Mouse (Mus musculus) lung, embryonic 16.5 days (tissue): ENCODE measurements around the gene Dnm1l. TPM values are rescaled to one million over a fixed set of nuclear protein-coding genes. Genes with fewer than 3 reads are reported as not detected.
"Not testable (repeated sequence)": the region's sequence is repeated elsewhere in the genome, so short reads cannot be mapped to it uniquely, and the experiment has no call there.

Experiments used
- ATAC-seq: fragments of 200-750 bp; cut with Nextera tagmentation; 2 replicates; pipeline ENCODE4 v1.8.0; 2017; ENCODE audit warnings: low read depth, mild to moderate bottlenecking, moderate library complexity
- H3K27ac ChIP-seq: fragments of 300-500 bp; sonication (generic); 2 replicates; pipeline ENCODE4 v1.5.1; 2014; ENCODE audit warnings: mild to moderate bottlenecking, control low read depth, low read length
- H3K27me3 ChIP-seq: fragments of 300-500 bp; sonication (generic); 2 replicates; pipeline ENCODE4 v1.6.1; 2014; ENCODE audit warnings: low read depth, low read length, mixed read lengths; ENCODE audit not compliant: control insufficient read depth, insufficient read depth
- H3K36me3 ChIP-seq: fragments of 300-500 bp; sonication (generic); 2 replicates; pipeline ENCODE4 v1.6.1; 2014; ENCODE audit warnings: low read length; ENCODE audit not compliant: control insufficient read depth, insufficient read depth
- H3K4me1 ChIP-seq: fragments of 300-500 bp; sonication (generic); replicated peaks from 2 replicates; pipeline ENCODE4 v1.6.1; 2014; ENCODE audit warnings: low read length, mixed read lengths; ENCODE audit not compliant: control insufficient read depth, insufficient read depth
- H3K4me2 ChIP-seq: fragments of 300-500 bp; sonication (generic); 2 replicates; pipeline ENCODE4 v1.6.1; 2014; ENCODE audit warnings: low read depth, low read length, control low read depth
- H3K4me3 ChIP-seq: fragments of 300-500 bp; sonication (generic); 2 replicates; pipeline ENCODE4 v1.5.1; 2014; ENCODE audit warnings: mild to moderate bottlenecking, low read length, control low read depth
- H3K9ac ChIP-seq: fragments of 300-500 bp; sonication (generic); 2 replicates; pipeline ENCODE4 v1.6.1; 2014; ENCODE audit warnings: low read length, control low read depth
- H3K9me3 ChIP-seq: fragments of 300-500 bp; sonication (generic); 2 replicates; pipeline ENCODE4 v1.6.1; 2016; ENCODE audit warnings: low read length; ENCODE audit not compliant: control insufficient read depth
- WGBS: fragments of 180-500 bp; shearing (Covaris S2); extraction: QIAGEN DNeasy Blood & Tissue Kit; methylation state at CpG from one replicate; pipeline ENCODE4 v1.1.7; 2014; 5-methylcytosine and 5-hydroxymethylcytosine counted together
- polyA plus RNA-seq: library from polyadenylated mRNA; unstranded; fragments of >200 nt; fragmentation: Nextera tagmentation; extraction: Ambion mirVana; gene quantifications from 2 replicates; pipeline ENCODE4 v1.2.1, GENCODE M21; 2015

The Dnm1l gene
- polyA plus RNA-seq: 52.5 and 54.7 TPM in 2 replicates

DNA sequence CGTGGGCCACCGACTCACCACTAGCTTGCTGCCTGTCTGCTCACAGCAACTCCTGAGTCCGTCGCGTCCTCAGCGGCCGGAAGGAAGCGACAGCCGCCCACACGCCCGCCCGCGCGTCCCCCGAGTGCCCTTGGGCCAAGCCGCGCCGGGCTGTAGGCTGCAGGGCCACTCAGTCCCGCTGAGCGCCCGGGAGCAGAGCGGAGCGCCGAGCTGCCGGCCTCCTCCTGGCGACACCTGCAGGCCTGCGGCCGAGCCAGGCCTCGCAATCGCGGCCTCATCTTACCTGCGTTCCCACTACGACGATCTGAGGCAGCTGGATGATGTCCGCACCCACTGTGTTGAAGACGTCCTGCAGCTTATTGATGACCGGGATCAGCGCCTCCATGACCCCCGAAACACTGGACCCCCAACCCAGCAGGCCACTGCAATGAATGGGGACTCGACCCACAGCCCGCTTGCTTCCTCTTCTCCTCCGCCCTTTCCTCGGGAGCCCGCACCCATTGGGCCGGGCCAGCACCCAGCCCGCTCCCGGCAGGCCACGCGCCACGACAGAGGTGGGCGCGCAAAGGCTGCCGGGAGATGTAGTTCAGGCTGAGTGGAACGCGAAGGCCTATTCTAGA, at the start of gene Dnm1l:
Gene Dnm1l (minus strand): TSS at position 479 of the 620 bp plus-strand sequence.
- peak; percentile 100 for ATAC-seq
- H3K4me2 ChIP-seq: peak within 1 kb of the TSS; percentile 82
- peak within 1 kb of the TSS; percentile 95 for H3K27ac ChIP-seq
- 0 out of 2 replicates have a peak, but pooled peaks cover 1% of the 10 kb centered on the region for H3K36me3 ChIP-seq
- peak within 1 kb of the TSS; percentile 93 for H3K4me3 ChIP-seq
- no peaks in the 10 kb centered on the region for H3K27me3 ChIP-seq
- H3K9ac ChIP-seq: peak within 1 kb of the TSS; percentile 93
- peaks cover 6% of the 10 kb centered on the region; the same call in 1 of the 2 replicates for H3K4me1 ChIP-seq
- under 1% methylated on average over 54 of the region's 55 CpGs for WGBS
- no peaks in the 10 kb centered on the region for H3K9me3 ChIP-seq

DNA sequence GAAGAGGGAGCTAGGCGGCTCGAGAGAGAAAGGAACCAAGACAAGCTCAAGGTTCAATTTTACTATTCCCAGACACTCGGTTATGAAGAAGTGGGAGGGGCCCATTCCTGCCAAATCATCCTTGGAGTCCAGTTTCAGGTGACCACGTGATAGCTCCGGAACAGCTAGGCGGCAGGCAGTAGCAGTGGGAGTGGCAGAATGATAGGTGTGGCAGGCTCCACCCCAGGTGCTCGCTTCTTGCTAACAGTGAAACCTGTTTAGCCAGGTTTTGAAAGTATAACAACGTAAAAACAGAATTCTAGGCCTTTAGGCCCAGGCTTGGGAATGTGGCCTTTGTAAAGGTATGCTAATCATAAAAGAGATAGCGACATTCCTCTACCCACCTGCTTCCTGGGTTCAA, 8.5 kb upstream of the Dnm1l start:
- H3K4me1 ChIP-seq, ATAC-seq, H3K9ac ChIP-seq, H3K27ac ChIP-seq, H3K4me3 ChIP-seq, H3K27me3 ChIP-seq, H3K4me2 ChIP-seq, H3K9me3 ChIP-seq, H3K36me3 ChIP-seq: not testable (repeated sequence)
- WGBS: 45% methylated on average over 8 of the region's 9 CpGs

DNA sequence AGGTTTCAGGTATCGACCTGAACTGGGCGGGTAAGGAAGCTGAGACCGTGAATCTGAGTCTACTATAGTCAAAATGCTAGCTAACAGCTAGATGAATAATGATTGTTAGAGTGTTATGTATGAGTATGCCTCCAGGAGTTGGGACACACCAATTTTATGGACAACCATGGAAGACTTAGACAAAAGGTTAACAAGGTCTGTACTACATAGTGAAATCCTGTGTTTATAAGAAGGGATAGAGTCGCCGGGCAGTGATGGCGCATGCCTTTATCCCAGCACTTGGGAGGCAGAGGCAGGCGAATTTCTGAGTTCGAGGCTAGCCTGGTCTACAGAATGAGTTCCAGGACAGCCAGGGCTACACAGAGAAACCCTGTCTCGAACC, 333 bp upstream of the Dnm1l start:
- not testable (repeated sequence) for ATAC-seq, H3K36me3 ChIP-seq, H3K4me1 ChIP-seq, H3K9me3 ChIP-seq, H3K27ac ChIP-seq, H3K27me3 ChIP-seq
- Histone ChIP-seq H3K4me3 (peak overlapping the region; percentile 93), H3K4me2 (peak overlapping the region; percentile 82), H3K9ac (peak overlapping the region; percentile 93)
- WGBS: 51% methylated on average over 9 of the region's 9 CpGs

DNA sequence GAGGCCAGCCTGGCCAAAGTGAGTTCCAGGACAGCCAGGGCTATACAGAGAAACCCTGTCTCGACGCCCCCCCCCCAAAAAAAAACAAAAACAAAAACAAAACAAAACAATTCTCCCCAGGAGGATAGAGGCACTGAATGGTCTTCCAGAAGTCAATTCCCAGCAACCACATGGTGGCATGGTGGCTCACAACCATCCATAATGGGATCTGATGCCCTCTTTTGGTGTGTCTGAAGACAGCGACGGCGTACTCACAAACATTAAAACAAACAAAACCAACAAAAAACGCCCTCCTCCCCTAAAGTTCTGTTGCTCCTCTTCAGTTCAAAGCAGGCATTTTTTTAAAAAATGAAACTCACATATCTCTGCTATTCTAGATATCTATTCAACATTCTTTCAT, 851 bp downstream of the Dnm1l start:
- no peak for ATAC-seq

DNA sequence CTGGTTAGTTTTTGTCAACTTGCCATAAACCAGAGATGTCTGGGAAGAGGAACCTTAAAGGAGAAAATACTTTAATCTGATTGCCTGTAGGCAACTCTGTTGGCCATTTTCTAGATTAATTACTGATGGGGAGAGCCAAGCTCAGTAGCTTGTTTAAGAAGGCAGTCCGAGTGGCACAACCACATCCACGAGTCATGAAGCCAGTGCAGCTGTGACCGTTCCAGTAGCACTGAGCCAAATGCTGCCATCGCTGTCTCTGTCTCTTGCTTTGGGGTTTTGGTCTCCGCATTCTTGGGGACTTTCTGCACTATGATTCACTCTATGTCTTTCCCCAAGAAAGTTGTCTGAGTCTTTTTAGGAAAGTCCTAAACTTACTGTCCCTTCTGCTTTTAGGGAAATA, 12.3 kb downstream of the Dnm1l start:
- no peak for ATAC-seq
- Histone ChIP-seq H3K4me1 (no peaks in the 10 kb centered on the region), H3K4me3 (no peak overlapping the region), H3K9ac (no peak overlapping the region), H3K36me3 (peaks cover 2% of the 10 kb centered on the region; the same call in 1 of the 2 replicates), H3K4me2 (no peak overlapping the region), H3K27ac (no peak overlapping the region; the same call in 1 of the 2 replicates), H3K9me3 (no peaks in the 10 kb centered on the region), H3K27me3 (no peaks in the 10 kb centered on the region)
- WGBS: 86% methylated on average over 5 of the region's 5 CpGs

More for the DNA sequence above, 851 bp downstream of the Dnm1l start:
- H3K9me3 ChIP-seq: no peaks in the 10 kb centered on the region
- H3K4me2 ChIP-seq: peak overlapping the region; percentile 82
- WGBS: 1% methylated on average over 6 of the region's 6 CpGs
- H3K9ac ChIP-seq: peak overlapping the region; percentile 93
- H3K27me3 ChIP-seq: no peaks in the 10 kb centered on the region
- H3K4me3 ChIP-seq: peak overlapping the region; percentile 93
- peak overlapping the region; percentile 95; the same call in 1 of the 2 replicates for H3K27ac ChIP-seq
- H3K36me3 ChIP-seq: peaks cover 2% of the 10 kb centered on the region; the same call in 1 of the 2 replicates
- peaks cover 6% of the 10 kb centered on the region; the same call in 1 of the 2 replicates for H3K4me1 ChIP-seq

DNA sequence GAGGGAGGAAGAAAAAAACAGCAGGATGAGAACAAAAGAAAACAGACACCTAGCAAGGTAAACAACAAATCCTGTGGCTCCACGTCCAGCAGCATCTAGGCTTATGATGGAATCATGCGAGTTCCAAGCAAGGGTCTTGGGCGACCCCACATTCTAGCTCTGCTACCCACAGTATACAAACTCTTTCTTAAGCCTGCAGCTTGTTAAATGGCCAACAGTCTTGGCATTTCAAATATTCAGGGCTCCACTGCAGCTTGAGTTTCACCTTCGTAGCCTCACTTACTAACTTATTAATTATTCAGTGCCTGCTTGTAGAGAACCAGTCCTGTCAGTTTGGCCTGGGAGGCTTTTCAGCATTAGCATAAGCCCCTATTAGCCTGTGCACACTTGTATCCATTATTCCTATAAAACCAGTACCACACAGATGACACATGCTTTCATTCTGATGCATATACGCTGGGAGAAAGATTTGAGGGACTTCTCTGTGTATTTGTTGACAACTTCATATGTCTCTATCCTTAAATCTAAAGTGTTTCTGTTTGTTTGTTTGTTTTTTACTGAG, 32.9 kb downstream of the Dnm1l start:
- H3K27ac ChIP-seq: no peak overlapping the region
- WGBS: 73% methylated on average over 5 of the region's 5 CpGs
- H3K9me3 ChIP-seq: no peaks in the 10 kb centered on the region
- no peak for ATAC-seq
- H3K4me1 ChIP-seq: no peaks in the 10 kb centered on the region
- H3K27me3 ChIP-seq: no peaks in the 10 kb centered on the region
- H3K4me2 ChIP-seq: no peak overlapping the region
- H3K4me3 ChIP-seq: no peak overlapping the region
- peaks cover 11% of the 10 kb centered on the region for H3K36me3 ChIP-seq
- no peak overlapping the region for H3K9ac ChIP-seq

DNA sequence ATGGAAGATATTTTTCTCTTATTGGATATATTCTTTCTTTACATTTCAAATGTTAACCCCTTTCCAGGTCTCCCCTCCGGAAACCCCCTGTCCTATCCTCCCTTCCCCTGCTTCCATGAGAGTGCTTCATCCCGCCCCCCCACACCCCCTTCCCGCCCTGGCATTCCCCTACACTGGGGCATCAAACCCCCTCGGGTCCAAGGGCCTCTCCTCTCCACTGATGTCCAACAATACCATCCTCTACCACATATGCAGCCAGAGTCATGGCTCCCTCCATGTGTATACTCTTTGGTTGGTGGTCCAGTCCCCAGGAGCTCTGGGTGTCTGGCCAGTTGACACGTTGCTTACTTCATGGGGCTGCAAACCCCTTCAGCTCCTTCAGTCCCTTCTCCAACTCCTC, 47.4 kb downstream of the Dnm1l start:
- no peak for ATAC-seq

DNA sequence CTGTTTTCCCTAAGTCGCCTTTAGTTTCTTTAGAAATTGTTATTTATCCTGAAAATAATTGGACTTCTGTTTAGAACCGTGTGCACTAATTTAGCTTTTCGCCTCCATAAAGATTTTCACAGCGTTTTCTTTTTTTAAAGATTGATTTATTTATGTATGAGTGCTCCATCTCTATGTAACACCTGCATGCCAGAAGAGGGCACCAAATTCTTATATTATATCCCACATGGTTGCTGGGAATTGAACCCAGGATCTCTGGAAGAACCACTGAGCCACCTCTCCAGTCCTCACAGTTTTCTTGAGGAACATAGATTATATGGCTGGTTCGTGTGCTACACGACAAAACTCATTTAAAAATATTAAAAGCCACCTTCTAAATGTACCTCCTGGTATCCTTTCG, 54.9 kb downstream of the Dnm1l start:
- Histone ChIP-seq H3K9me3 (no peaks in the 10 kb centered on the region), H3K36me3 (peaks cover 13% of the 10 kb centered on the region), H3K27me3 (no peaks in the 10 kb centered on the region), H3K9ac (peak overlapping the region; percentile 75), H3K4me3 (peak overlapping the region; percentile 64), H3K27ac (peak overlapping the region; percentile 99; the same call in 1 of the 2 replicates), H3K4me1 (peaks cover 14% of the 10 kb centered on the region), H3K4me2 (peak overlapping the region; percentile 73)
- no peak for ATAC-seq
- 12% methylated on average over 7 of the region's 7 CpGs for WGBS

More for the DNA sequence above, 47.4 kb downstream of the Dnm1l start:
- Histone ChIP-seq H3K4me2 (no peak overlapping the region), H3K4me1 (no peaks in the 10 kb centered on the region), H3K36me3 (peaks cover 26% of the 10 kb centered on the region), H3K27me3 (no peaks in the 10 kb centered on the region), H3K4me3 (no peak overlapping the region), H3K9ac (no peak overlapping the region), H3K9me3 (no peaks in the 10 kb centered on the region), H3K27ac (no peak overlapping the region)
- 74% methylated on average over 5 of the region's 5 CpGs for WGBS

DNA sequence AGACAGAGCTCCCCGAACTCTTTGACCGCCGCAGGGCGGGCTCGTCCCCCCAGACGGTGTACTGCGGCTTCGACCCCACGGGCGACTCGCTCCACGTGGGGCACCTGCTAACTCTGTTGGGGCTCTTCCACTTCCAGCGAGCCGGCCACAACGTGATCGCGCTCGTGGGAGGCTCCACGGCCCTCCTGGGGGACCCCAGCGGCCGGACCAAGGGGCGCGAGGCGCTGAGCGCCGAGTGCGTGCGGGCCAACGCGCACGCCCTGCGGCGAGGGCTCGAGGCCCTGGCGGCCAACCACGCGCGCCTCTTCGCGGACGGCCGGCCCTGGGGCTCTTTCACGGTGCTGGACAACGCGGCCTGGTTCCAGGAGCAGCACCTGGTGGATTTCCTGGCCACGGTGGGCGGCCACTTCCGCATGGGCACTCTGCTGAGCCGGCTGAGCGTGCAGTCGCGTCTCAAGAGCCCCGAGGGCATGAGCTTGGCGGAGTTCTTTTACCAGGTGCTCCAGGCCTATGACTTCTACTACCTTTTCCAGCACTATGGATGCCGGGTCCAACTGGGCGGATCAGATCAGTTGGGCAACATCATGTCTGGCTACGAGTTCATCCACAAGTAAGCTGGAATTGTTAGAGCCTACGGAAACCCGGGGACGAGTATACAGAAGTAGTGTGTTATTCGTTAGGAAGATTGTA, 55.5 kb downstream of the Dnm1l start:
- peak overlapping the region; percentile 99 for H3K27ac ChIP-seq
- peak; percentile 64 for ATAC-seq
- H3K9ac ChIP-seq: peak overlapping the region; percentile 75
- H3K4me3 ChIP-seq: peak overlapping the region; percentile 64
- H3K36me3 ChIP-seq: peaks cover 12% of the 10 kb centered on the region
- H3K4me2 ChIP-seq: peak overlapping the region; percentile 73
- WGBS: 0% methylated on average over 51 of the region's 61 CpGs
- no peaks in the 10 kb centered on the region for H3K27me3 ChIP-seq
- no peaks in the 10 kb centered on the region for H3K9me3 ChIP-seq
- H3K4me1 ChIP-seq: peaks cover 14% of the 10 kb centered on the region
